Mouse (Mus musculus): ENCODE measurements at regions not wholly inside any gene's neighbourhood (a gene's known extent, or its start where the extent isn't known, plus 50 kb on each side); places are given as distances from the start of the nearest gene placed in this dataset.

DNA sequence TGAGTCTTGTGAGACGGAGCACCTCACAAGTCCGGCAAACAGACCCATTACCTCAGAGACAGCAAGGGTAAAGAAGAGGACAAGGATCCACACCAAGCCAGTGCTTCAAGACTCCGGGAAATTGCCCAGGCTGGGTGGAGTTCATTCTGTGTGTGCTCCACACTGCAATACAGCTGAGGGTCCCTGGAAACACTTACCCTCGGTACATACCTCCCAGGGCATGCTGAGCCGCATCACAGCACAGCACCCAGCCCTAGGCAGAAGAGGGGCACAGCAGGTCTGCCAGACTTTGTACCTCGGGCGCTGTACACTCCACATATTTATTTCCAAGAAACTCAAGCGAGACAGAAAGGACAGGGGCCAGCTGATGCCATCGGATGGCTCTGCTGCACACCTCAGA is 54.5 kb upstream of the Cmc1 start:
- ATAC-seq (ENCODE audit: extremely low read depth, insufficient number of reproducible peaks, low FRiP score, poor library complexity, severe bottlenecking), result no peak

DNA sequence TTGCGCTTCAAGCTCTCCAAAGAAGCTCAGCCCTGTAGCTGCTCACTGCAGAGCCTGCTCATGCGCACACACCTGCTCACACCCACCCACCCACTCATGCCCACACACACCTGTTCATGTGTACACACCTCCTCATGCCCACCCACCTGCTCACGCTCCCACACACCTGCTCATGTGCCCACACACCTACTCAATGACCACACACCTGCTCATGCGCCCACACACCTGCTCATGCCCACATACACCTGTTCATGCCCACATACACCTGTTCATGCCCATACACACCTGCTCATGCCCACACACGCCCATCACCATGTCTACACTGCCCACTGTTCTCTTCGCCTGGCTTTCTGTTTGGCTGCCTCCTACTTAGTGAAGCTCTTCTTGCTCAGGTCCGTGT is 56.5 kb upstream of the Cmc1 start:
- ATAC-seq (ENCODE audit: extremely low read depth, insufficient number of reproducible peaks, low FRiP score, poor library complexity, severe bottlenecking), result no peak

DNA sequence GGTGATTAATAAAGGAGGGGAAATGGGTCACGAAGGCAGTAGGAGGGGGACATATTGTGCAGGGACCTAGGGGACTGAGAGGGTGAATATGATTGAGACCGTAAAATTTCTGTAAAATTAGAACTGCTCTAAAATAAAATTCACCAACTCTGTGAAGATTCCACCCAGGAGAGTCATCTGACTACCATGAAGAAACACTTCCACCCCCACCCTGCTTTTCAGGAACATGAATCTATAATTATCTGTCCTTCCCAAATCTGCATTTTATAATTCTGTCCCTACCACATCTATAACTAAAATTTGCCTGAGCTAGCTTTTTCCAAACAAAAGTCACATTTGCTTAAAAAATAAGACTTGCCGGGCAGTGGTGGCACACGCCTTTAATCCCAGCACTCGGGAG is 69.7 kb upstream of the Cmc1 start:
- ATAC-seq (ENCODE audit: extremely low read depth, insufficient number of reproducible peaks, low FRiP score, poor library complexity, severe bottlenecking), result no peak

DNA sequence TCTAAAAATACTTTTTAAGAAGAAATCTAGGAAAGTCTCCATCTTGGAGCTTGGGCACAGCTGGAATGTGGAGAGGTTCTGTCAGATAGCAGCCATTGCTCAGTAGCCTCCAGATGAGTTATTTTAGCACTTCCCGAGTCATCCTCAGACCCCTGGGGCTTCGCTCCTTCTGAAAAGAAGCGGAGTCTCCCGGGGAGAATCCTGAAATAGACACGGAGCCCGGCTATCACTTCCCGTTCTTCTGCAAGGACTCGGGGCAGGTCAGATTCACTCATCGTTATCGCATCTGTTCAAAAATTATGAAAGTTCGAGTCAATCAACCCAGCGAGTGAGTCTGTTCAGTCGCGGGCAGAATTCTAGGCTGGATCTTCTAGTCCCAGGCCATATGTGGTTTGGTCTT is 71.2 kb upstream of the Cmc1 start:
- no peak for ATAC-seq (ENCODE audit: extremely low read depth, insufficient number of reproducible peaks, low FRiP score, poor library complexity, severe bottlenecking)

DNA sequence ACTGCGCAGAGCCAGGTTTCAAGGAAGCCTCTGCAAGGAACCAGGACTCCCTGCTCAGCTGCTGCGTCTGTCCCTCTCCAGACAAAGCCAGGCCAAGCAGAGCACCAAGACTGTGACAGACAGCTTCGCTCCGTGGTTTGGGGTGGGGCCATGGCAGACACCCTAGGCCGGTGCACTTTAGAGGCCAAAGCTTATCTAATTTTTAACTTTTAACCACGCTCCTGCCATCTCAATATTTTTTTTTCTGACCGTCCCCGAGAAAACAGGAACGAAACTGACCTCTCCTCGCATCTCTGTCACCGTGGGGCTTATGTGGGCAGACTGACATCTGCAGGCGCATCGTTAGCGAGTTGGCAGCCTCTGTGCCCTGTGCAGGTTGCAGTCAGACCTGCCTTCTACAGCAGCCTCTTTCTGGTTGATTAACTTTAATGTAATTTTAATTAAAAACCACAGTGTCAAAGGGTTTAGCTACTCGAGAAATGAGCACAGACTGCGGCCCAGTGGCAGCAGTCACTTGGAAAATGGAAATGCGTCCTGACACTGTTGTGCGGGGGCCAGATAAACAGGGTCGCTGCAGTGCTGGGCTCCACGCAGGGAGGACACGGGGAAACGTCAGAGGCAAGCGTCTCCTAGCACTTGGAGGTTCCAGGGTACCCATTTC is 77.6 kb upstream of the Cmc1 start:
- no peak for ATAC-seq (ENCODE audit: extremely low read depth, insufficient number of reproducible peaks, low FRiP score, poor library complexity, severe bottlenecking)

DNA sequence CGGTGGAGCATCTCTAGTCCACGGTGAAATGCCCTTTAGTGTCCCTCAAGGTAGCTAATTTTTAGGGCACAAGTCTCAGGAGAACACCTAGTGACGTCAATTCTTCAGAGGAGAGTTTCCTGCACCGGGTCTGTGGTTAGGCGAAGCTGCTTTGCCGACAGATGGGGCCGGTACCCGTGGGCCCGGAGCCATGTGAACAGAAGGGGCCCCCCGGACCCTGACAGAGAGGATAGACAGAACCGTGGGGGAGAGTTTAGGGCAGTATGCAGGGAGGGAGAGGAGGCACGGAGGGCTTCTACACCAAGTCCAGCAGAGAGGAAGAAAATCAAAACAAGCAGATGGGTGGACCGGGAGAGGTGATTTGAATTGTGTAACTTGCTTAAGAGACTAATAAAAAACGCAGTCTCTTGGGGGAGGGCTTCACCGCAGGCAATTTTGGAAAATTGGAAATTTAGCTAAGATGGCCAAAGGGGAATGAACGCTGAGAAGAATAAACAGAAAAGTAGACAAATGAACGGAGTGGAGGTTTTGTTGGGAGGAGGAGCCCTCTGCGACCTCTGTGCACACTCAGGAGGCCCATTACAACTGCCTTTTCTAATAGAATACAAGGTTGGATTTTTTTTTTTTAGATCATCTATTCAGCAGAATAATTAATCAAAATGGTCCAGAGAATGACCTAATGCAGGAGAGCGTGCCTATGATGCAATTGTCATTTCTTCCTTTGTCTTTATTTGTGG is 78.9 kb upstream of the Cmc1 start:
- no peak for ATAC-seq (ENCODE audit: extremely low read depth, insufficient number of reproducible peaks, low FRiP score, poor library complexity, severe bottlenecking)

DNA sequence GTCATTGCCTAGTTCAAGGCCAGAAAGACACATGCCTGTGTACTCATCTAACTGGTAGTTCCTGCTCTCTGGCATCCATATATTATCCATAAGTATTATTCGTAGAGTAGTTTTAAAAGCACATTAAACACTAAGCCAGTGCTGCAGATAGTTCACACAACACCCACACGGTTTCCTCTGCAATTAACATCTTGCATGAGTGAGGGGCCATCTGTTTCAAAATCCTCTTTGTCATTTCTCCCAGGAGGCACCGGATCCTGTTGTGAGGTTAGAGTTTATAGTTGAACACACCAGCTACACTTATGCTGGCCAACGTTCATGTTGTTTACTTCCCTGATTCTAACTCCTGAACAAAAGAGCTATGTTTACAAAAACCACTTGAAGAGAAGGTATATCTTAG is 90.7 kb upstream of the Cmc1 start:
- ATAC-seq (ENCODE audit: extremely low read depth, insufficient number of reproducible peaks, low FRiP score, poor library complexity, severe bottlenecking), result no peak

DNA sequence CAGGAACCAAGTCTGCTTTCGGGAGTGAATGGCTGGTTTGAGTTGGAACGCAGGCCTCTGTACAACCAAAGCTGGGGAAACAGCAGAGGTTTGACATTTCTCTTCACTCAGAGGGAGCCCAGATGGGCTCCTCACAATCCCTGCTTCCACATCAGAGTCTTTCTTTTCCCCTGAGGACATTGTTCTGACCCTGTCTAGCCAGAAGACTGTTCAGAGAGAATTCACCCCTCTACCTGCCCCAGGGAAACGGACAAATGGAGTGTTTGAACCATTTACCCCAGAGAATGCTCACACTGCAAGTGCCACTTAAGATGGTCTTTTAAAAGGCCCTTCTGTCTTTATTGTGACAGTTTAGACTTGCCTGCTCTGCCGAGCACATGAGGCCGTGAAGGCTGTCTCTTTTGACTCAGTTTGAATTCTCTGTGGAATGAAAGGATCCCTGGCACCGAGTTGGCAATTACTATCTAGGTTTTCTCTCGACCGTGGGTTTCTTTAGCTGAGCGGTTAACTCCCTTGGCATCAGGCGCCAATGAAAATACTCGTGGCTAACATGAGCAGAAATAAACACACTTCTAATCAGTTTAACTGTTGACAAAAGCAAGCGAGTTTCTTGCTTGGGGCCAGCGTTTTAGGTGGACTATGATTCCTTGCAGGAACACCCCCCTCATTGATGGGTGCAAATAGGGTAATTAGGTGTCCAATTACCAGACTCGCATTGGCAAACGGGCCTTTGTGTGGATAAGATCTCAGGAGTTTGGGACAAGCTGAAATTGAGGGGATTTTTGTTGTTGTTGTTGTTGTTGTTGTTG is 97.0 kb upstream of the Cmc1 start:
- no peak for ATAC-seq (ENCODE audit: extremely low read depth, insufficient number of reproducible peaks, low FRiP score, poor library complexity, severe bottlenecking)

DNA sequence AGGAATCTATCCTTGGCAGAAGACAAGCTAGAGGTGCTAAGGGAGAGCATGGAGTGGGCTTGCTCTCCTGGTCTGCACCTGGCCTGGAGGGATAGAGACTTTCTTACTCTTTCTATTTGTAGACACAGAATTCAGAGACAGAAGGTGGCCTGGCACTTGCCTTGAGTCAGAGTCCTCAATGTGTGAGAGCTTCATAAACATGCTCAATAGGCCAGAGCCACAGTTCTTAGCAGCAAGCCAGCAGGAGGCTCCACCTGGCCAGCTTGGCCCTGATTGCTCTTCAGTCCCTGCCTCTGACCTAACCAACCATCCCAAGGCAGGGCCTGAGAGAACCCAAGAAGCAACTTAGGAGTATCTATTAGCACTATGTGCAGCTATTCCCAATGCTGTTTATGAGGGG is 103.9 kb upstream of the Cmc1 start:
- no peak for ATAC-seq (ENCODE audit: extremely low read depth, insufficient number of reproducible peaks, low FRiP score, poor library complexity, severe bottlenecking)

DNA sequence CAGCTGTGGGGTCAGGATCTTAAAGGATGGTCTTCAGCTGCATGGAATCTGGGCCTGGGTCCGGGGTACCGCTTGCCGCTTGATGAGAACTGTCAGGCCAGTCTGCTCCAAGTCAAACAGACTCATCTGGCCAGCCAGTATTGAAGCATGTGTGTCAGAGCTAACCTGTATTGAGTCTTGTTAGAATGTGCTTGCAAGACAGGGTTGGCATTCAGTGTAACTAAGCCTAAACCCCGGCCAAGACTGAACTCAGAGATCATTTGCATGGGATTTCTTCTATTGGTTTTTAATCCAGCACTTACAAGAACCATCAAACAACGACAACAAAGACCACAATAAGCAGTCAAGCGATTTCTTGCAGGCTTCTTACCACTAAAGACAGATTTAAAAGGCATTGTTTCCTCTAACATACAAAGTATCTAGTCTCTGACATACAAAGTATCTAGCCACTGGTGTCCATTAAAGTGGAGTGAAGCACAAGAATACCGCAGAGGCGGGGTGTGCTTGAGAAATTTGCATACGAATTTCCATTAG is 105.3 kb upstream of the Cmc1 start:
- ATAC-seq (ENCODE audit: extremely low read depth, insufficient number of reproducible peaks, low FRiP score, poor library complexity, severe bottlenecking), result no peak

DNA sequence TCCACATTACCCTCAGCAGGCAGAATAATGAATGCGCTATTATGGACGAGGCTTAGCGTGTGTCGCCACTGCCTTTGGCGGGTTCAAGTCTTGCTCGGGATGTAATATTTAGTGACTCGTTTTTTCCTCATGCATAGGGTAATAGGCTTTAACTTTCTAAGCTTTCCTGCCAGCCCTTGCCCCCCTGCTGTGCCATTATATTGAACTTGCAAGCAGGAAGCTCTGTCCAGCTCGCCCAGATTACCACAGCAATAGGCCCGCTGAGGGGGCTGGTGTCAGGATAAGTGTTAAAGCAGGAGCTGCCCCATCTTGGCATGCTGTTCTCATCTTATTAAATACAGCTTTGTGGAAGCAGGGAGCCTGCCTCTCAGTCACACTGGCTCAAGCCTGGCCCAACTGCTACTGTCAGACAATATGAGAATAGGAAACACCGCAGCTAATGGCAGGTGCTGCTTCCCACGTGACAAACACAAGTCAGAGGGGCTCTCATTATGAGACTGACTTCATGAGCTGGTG is 105.8 kb upstream of the Cmc1 start:
- ATAC-seq (ENCODE audit: extremely low read depth, insufficient number of reproducible peaks, low FRiP score, poor library complexity, severe bottlenecking), result no peak

DNA sequence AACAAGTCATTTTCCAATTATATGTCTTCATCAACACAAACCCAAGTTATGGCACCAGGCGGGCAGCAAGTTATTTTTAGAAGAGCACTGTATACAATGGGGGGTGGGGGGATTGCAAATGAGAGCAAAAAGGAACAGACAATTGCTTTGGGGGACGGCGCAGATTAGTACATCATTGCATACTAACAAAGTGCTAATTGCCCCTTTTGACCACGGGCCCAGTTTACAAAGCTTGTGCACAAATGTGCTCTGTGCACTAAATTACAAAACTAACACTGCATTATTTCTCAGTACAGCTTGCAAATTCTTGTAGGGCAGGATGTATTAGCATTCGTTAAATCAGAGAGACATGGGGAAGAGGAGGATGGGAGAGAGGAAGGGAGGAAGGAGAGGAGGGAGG is 116.3 kb upstream of the Cmc1 start:
- ATAC-seq (ENCODE audit: extremely low read depth, insufficient number of reproducible peaks, low FRiP score, poor library complexity, severe bottlenecking), result no peak

DNA sequence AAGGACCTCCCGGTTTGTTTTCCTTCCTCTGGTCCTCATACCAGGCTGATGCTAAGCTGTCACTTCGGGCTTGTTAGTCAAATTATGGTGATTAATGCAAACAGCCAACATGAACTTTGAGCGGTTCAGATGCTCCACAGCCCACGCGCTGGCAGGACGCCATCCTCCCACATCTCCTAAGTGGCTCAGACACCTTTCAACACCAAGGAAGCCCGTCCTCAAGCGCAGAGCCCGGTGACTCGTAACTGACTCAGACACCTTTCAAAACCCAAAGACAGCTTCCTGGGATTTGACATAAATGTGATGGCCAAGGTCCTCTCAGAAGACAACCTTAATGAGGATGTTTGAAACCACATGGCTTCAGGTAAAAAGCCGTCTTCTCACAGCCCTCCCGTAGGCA is 121.7 kb upstream of the Cmc1 start:
- ATAC-seq (ENCODE audit: extremely low read depth, insufficient number of reproducible peaks, low FRiP score, poor library complexity, severe bottlenecking), result no peak

DNA sequence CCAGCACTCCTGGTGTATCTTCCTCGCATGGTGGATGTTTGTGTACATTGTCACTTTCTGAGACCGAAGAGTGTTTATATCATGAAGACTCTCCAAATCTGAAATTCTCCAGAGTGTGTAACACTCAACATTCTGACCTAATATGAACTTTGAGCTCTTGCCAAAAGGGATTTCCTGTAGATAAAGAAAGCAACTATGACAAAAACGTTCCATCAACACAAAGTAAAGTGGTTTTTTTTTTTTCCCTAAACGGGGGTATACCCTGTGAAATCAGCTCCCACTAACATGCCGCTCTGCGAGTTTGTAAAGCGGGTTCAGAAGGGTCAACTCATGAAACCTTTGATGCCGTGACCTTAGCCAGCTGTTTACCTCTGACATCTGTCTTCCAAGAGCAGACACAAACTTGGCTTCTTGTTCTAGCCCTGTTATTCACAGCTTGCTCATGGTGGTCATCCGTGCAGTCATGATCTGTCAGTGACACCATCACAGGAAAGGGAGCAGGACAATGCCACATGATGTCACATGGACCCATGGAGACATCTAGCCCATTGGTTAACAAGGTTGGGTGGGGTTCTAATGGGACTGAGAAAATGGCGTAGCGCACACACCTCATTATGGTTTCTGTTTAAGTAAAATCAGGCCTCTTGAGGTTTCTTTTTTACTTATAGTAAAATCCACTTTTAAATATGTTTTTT is 122.9 kb upstream of the Cmc1 start:
- no peak for ATAC-seq (ENCODE audit: extremely low read depth, insufficient number of reproducible peaks, low FRiP score, poor library complexity, severe bottlenecking)

DNA sequence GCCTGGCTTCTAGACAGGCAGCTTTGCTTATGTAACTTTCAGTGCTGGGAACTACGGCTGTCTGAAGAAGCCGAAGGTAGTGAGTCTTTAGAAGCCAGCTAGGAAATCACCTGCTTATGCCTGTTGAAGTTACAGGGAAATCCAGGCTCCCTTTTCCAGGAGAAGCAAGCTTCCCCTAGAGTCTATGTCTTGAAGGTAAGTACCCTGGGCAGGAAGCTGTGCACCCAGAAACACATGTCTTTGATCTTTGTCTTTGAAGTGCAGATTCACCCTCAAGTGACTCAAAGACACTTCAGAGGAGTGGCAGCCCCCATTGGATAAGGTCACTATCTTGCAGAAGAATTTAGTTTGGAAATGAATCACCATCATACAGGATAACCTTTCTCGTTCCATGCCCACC is 135.5 kb upstream of the Cmc1 start:
- no peak for ATAC-seq (ENCODE audit: extremely low read depth, insufficient number of reproducible peaks, low FRiP score, poor library complexity, severe bottlenecking)

DNA sequence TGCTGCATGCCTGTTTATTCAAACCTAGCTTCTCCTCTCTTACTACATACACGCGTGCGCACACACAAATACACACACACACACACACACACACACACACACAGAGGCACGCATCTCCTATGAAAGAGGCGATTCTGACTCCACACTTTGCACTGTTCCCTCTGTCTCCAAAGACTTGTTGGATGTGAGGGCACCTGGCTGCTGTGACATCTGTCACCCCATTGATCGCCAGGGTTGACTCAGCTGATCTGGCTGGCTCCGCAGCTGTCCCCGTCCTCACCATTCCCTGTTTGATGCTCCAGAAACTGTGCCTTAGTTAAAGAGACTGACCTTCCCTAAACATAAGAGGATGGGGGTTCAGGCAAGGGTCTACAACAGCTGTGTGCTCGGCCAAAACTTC is 137.6 kb upstream of the Cmc1 start:
- no peak for ATAC-seq (ENCODE audit: extremely low read depth, insufficient number of reproducible peaks, low FRiP score, poor library complexity, severe bottlenecking)

DNA sequence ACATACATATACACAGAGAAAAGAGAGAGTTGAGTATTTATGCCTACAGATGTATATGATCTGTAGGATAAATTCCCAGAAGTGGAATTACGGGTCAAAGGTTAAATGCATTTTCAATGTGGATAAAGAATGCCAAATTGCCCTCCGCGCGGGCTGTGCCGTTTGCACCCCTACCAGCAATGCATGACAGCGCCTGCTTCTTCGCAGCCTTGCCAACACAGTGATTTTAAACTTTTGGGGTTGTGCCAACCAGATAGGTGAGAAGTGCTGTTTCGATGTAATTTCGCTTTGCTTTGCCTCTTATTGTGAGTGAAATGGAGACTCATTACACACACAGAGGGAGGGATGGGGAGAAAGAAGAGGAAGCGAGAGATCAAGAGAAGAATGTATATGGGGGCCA is 142.9 kb upstream of the Cmc1 start:
- ATAC-seq (ENCODE audit: extremely low read depth, insufficient number of reproducible peaks, low FRiP score, poor library complexity, severe bottlenecking), result no peak

DNA sequence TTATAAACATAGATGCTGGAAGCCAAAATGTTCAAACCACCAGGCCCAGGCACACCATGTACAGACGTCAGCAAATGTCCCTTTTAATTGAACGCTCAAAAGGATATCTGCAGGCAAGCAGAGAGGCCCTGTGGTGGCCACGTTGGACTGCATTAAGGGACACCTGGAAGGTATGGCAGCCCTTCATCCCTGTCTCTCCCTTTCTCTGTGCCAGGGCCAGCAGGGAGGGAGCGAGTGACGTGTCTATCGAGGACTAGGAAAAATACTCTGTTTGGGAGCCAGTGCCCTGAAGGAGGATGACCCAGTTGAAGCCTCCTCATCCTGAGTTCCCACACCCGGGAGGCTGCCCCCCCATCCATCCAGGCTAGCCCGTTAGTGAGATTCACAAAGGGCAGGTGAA is 144.0 kb upstream of the Cmc1 start:
- ATAC-seq (ENCODE audit: extremely low read depth, insufficient number of reproducible peaks, low FRiP score, poor library complexity, severe bottlenecking), result no peak

DNA sequence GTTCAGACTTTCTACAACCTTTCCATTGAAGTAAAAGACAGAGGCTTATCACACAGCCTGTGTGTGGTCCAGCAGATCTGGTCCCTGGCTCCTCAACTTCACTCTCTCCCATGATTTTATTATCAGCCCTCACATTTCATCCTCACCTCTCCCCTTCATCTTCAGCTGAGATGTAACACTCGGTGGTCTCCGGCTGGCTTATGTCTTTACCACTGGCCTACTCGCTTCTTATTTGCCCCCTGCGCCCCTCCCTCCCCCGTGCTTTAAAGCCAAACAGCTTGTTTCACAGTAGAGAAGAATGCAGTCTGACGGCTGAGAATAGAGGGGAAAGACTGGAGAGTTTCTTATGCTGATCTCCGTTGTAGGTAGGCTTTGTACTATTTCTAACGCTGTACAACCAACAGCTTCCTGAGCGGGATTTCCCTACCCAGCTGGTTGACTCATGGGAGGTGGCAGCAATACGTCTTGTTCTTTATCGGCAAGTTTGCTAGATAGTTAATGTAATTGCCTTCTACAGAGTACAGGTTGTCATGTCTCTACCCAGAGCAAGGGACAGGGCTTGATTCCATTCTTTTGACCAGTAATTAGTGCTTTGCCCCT is 152.9 kb upstream of the Cmc1 start:
- no peak for ATAC-seq (ENCODE audit: extremely low read depth, insufficient number of reproducible peaks, low FRiP score, poor library complexity, severe bottlenecking)
